Mouse (Mus musculus): ENCODE data around the gene Tmx4.

DNA sequence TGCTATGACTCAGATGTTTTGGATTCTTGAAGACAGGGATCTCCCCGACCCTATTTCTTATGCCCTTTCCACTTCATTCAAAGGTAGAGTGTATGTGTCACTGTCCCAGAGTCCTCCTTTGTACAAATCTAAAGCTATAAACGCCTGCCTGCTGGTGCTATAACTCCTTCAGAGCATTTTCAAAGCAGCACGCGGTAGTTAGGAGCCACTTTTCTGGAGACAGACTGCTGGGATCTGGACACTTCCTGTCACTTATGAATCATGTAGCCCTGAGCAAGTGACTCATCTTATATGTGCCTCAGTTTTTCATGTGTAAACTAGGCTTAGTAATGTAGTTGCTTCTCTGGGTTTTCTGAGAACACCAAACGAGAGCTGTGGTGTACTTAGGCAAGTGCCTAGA lies 98.8 kb downstream of the Tmx4 start:
- TF ChIP-seq CTCF (IDR thresholded peaks at IDR 0.05) (no peak), EP300 (IDR thresholded peaks at IDR 0.05; ENCODE audit: insufficient read depth, low read depth, low read length) (no peak), POLR2A (IDR thresholded peaks at IDR 0.05; ENCODE audit: insufficient read depth, low read depth, low read length) (no peak)

Data from heart, adult 2 months (tissue).